Mouse (Mus musculus): Measurements from ENCODE around the gene Fcgr4.

DNA sequence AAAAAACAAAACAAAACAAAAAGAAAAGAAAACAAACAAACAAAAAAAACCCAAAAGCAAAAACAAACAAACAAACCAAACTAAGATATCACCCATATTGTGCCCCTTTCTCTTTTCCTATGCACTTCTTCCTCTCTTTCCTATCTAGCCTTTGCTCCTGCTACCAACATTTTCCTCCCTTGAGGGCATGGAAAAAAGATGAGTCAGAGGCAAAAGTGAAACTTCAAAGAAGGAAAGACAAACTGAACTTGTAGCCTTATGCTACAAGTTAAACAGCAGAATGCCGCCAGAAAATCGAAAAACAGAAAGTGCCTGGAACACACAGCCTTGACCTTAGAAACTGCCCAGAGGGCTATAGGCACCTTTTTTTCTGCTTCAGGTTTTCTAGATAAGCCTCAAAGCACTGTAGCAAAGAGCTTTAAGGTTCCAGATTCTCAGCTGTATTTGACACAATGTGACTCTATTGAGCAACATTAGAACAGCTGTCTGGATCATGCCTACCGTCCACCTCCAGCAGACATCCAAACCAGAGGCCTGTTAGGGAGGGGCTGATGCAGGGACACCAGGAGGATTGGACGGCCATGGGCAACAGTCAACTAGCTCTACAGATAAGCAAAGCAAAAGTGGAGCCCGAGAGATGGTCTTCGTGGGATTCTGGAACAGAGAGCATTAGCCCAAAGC, 1.9 kb upstream of the Fcgr4 start:
- no peak for TF ChIP-seq EP300 (optimal IDR thresholded peaks at IDR 0.05)
- TF ChIP-seq CTCF (IDR thresholded peaks at IDR 0.05; ENCODE audit: low read depth), result no peak
